Mouse (Mus musculus) hindbrain, embryonic 13.5 days (tissue): Measurements from ENCODE around the gene Nus1. TPM values are rescaled to one million over a fixed set of nuclear protein-coding genes. Genes with fewer than 3 reads are reported as not detected.

Source experiments
- ATAC-seq: fragments of 200-750 bp; cut with Nextera tagmentation; 2 replicates; pipeline ENCODE4 v1.8.0; 2017; ENCODE audit warnings: moderate TSS enrichment; ENCODE audit not compliant: low FRiP score
- H3K27ac ChIP-seq: fragments of 300-500 bp; sonication (generic); 2 replicates; pipeline ENCODE4 v1.5.1; 2015; ENCODE audit warnings: inconsistent platforms, mild to moderate bottlenecking, moderate library complexity
- H3K27me3 ChIP-seq: fragments of 300-500 bp; sonication (generic); 2 replicates; pipeline ENCODE4 v1.6.1; 2015; ENCODE audit warnings: mild to moderate bottlenecking, inconsistent platforms
- H3K36me3 ChIP-seq: fragments of 300-500 bp; sonication (generic); 2 replicates; pipeline ENCODE4 v1.6.1; 2015; ENCODE audit warnings: mild to moderate bottlenecking, inconsistent platforms
- H3K4me1 ChIP-seq: fragments of 300-500 bp; sonication (generic); replicated peaks from 2 replicates; pipeline ENCODE4 v1.6.1; 2015; ENCODE audit warnings: inconsistent platforms
- H3K4me2 ChIP-seq: fragments of 300-500 bp; sonication (generic); 2 replicates; pipeline ENCODE4 v1.6.1; 2015; ENCODE audit warnings: inconsistent platforms, mild to moderate bottlenecking, moderate library complexity
- H3K4me3 ChIP-seq: fragments of 300-500 bp; sonication (generic); 2 replicates; pipeline ENCODE4 v1.5.1; 2015; ENCODE audit warnings: mild to moderate bottlenecking, inconsistent platforms
- H3K9ac ChIP-seq: fragments of 300-500 bp; sonication (generic); 2 replicates; pipeline ENCODE4 v1.6.1; 2015; ENCODE audit warnings: mild to moderate bottlenecking, inconsistent platforms
- H3K9me3 ChIP-seq: fragments of 300-500 bp; sonication (generic); 2 replicates; pipeline ENCODE4 v1.6.1; 2016; ENCODE audit warnings: inconsistent platforms
- WGBS: fragments of 180-500 bp; shearing (Covaris S2); methylation state at CpG from one replicate; pipeline ENCODE4 v1.1.7; 2015; 5-methylcytosine and 5-hydroxymethylcytosine counted together
- polyA plus RNA-seq: library from polyadenylated mRNA; unstranded; fragments of >200 nt; fragmentation: Nextera tagmentation; extraction: Ambion mirVana; gene quantifications from 2 replicates; pipeline ENCODE4 v1.2.1, GENCODE M21; 2015

Gene Nus1
- polyA plus RNA-seq, 1 experiment from 2014 or later: 18.6 TPM

DNA sequence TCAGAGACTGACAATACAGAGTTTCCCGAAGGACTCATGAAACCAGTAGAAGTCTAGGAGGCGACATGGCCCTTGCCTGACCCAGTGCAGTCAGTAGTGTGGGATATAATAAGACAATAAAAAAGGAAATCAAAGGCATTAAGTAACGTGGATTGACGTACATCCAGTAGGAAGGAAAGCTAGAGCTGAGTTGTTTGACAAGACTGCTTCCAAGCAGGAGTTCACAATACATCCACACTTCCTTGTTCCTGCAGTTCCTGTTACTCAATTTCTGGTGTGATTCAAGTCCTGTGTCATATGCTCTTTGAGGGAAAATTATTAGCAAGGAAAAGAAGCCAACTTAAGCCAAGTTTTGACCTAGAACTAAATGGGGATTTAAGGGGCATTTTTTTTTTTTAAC, 2.1 kb downstream of the Nus1 start:
- Histone ChIP-seq H3K9ac (peak overlapping the region; percentile 80), H3K4me1 (peaks cover 34% of the 10 kb centered on the region), H3K27me3 (0 out of 2 replicates have a peak, but pooled peaks cover 4% of the 10 kb centered on the region), H3K4me3 (peak overlapping the region; percentile 70; the same call in 1 of the 2 replicates), H3K4me2 (peak overlapping the region; percentile 78), H3K9me3 (no peaks in the 10 kb centered on the region), H3K36me3 (no peaks in the 10 kb centered on the region), H3K27ac (no peak overlapping the region)
- ATAC-seq: no peak
- WGBS: 72% methylated on average over 4 of the region's 4 CpGs

DNA sequence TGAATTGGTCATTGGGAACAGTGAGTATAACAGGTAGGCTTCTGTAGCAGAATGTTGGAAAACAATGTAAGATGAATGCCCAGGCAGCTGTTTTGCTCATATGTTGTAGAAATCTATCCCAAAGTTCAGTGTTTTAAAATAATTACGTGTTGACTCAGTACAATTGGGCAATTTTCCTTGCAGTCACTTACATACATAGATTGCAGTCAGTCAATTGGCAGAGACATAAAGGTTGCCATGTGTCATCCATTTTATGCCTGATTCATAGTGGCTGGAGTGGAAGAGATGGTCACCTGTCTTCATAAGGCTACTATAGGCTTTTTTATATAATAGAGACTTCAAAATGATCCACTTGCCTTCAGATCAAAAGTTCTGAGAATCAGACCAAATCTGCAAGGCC, 3.2 kb downstream of the Nus1 start:
- Histone ChIP-seq H3K27me3 (0 out of 2 replicates have a peak, but pooled peaks cover 3% of the 10 kb centered on the region), H3K36me3 (no peaks in the 10 kb centered on the region), H3K4me1 (peaks cover 34% of the 10 kb centered on the region), H3K4me3 (no peak overlapping the region), H3K9ac (no peak overlapping the region), H3K9me3 (no peaks in the 10 kb centered on the region), H3K27ac (no peak overlapping the region), H3K4me2 (no peak overlapping the region)
- no peak for ATAC-seq
- WGBS: 94% methylated on average over 1 of the region's 1 CpGs

DNA sequence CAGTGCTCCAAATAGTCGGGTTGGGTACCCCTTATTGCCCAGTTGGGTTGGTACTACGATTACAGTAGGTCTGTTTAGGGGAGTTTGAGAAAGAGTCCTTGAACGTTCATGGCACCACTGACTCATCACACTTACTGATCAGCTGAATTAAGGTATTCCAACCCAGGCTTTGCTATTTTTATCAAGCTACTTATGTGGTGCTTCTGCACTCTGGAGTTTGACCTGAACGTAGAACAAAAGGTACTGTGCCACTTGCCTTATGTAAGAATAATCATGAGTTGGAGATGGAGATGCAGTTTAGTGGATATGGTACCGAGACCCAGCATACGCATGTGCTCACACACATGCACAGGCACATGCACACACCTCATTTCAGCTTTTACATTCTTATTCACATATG, 4.4 kb downstream of the Nus1 start:
- Histone ChIP-seq H3K9ac (no peak overlapping the region), H3K27me3 (no peaks in the 10 kb centered on the region), H3K4me3 (no peak overlapping the region), H3K4me1 (peaks cover 30% of the 10 kb centered on the region), H3K9me3 (no peaks in the 10 kb centered on the region), H3K36me3 (no peaks in the 10 kb centered on the region), H3K27ac (no peak overlapping the region), H3K4me2 (no peak overlapping the region)
- no peak for ATAC-seq
- WGBS: 90% methylated on average over 6 of the region's 6 CpGs

DNA sequence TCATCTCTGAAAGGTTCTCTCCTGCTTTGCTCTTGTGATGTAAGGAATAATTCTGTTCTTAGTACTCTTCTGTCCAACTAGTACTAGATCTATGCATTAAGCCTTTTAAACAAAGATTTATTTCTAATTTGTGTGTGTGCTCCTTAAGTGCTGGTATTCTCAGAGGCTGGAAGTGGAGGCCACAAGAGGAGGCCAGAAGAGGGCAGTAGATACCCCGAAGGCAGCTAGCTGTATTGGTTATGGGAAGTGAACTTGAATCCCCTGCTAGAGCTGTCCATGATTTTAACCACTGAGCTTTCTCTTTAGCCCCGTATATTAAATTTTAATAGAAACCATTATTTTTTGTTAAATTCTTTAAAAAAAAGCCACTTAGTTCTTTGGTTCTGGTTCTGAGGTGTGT, 5.8 kb downstream of the Nus1 start:
- Histone ChIP-seq H3K4me2 (no peak overlapping the region), H3K27me3 (no peaks in the 10 kb centered on the region), H3K27ac (no peak overlapping the region), H3K9ac (no peak overlapping the region), H3K4me3 (no peak overlapping the region), H3K36me3 (no peaks in the 10 kb centered on the region), H3K9me3 (no peaks in the 10 kb centered on the region), H3K4me1 (peaks cover 38% of the 10 kb centered on the region)
- no peak for ATAC-seq
- 84% methylated on average over 2 of the region's 2 CpGs for WGBS

DNA sequence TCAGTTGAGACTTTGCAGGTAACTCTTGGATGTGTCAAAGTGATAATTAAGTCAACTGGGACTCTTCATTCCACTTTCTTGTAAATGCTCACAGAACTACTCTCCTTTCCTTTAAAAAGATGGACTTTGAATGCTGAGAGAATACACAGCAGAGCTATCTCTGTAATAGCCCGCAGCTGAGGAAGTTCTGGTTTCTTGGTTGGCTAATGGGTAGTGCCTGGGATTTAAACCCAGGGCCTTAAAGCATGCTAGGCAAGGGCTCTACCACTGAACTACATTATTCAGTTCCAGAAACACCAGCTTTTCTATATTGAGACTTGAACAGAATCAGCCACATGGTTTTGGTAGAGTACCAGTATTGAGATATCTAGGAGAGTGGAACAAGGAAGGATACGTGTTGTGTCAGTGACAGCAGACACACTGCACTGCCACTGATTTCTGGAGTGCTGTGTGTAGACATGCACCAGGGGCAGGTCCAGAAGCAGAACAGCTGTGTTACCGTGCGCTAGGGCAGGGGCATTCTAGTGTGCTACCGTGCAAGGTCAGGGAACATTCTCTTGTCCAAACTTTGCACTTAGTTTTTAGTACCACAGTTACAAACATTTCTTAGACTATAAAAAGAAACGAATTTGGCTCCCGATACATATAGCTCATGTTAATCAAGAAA, 9.1 kb downstream of the Nus1 start:
- Histone ChIP-seq H3K9me3 (no peaks in the 10 kb centered on the region), H3K4me1 (peaks cover 14% of the 10 kb centered on the region), H3K9ac (no peak overlapping the region), H3K4me3 (no peak overlapping the region), H3K36me3 (peaks cover 17% of the 10 kb centered on the region), H3K27ac (no peak overlapping the region), H3K4me2 (no peak overlapping the region), H3K27me3 (no peaks in the 10 kb centered on the region)
- no peak for ATAC-seq
- WGBS: 92% methylated on average over 7 of the region's 7 CpGs

DNA sequence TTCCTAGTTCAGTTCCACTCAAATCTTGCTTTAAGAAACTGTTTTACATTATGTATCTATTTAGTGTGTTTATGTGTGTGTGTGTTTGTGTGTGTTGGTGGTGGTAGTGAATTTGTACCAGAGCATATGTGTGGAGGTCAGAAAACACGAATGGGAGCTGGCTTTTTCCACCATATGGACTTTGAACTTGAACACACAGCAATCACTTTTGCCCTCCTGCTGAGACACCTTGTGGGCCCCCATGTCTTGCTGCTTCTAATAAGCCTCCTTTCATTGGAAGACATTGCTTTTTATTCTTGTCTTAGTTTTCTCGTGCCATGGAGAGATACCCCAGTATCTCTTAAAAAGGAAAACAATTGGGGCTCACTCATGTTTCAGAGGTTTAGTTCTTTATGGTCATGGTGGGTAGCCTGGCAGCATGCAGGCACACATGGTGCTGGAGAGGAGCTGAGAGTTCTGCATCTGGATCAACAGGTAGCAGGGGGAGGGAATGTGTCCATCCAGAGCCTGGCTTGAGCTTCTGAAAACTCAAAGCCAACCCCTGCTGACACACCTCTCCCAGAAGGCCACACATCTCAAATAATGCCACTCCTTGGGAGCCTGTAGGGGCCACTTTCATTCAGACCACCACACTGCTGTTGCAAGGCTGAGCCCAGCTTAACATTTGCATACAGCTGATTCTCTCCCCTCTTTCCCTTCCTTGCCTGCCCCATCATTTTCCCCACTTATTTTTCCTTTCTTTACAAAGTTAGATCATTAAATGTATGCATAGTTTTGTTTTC, 10.5 kb downstream of the Nus1 start:
- 53% methylated on average over 2 of the region's 2 CpGs for WGBS
- no peaks in the 10 kb centered on the region for H3K9me3 ChIP-seq

DNA sequence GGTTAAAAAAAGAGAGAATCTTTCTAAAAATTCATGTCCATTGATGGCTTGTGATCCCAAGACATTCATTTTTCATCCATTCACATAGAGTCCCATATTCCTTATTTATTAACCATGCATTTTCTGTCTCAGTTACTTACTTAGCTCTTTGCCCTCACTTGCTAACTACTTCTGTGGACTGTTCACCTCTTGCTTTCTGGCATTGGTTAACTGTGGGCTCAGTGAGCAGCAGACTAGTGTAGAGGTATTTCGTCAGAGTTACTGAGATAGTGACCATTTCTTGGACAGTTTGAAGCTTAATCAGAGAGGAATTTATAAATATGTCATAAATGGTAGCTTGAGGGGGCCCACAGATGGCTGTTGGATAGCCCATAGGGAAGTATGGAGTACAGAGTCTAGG, 13.6 kb downstream of the Nus1 start:
- peaks cover 10% of the 10 kb centered on the region for H3K4me1 ChIP-seq
- ATAC-seq: no peak
- no peak overlapping the region for H3K4me3 ChIP-seq
- no peak overlapping the region for H3K4me2 ChIP-seq
- peaks cover 57% of the 10 kb centered on the region for H3K36me3 ChIP-seq
- H3K27me3 ChIP-seq: no peaks in the 10 kb centered on the region
- H3K9ac ChIP-seq: no peak overlapping the region
- H3K27ac ChIP-seq: no peak overlapping the region
- no peaks in the 10 kb centered on the region for H3K9me3 ChIP-seq
- 95% methylated on average over 1 of the region's 1 CpGs for WGBS

More for the DNA sequence above, 10.5 kb downstream of the Nus1 start:
- Histone ChIP-seq H3K9ac (no peak overlapping the region), H3K4me2 (no peak overlapping the region), H3K36me3 (peaks cover 29% of the 10 kb centered on the region), H3K27ac (no peak overlapping the region), H3K4me1 (peaks cover 10% of the 10 kb centered on the region), H3K4me3 (no peak overlapping the region), H3K27me3 (no peaks in the 10 kb centered on the region)
- no peak for ATAC-seq

DNA sequence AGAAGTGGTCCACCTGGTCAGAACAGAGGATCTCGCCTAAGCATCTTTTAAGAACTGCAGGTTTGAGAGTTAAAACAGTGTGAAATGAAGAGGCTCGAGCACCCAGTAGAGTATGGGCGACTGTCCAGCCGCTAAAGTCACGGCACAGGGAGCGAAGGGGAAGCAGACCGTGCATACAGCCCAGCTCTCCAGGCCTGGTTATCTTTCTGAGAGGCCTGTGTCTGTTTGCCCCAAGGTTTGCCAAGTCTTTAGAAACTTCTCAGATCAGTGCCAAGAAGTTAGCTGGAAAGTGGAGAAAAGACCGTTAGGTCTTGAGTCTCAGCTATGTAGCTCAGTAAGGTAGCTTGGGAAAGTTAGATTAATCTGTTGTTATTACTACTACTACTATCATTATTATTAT, 17.5 kb downstream of the Nus1 start:
- no peak for ATAC-seq
- H3K36me3 ChIP-seq: peaks cover 81% of the 10 kb centered on the region
- H3K9ac ChIP-seq: no peak overlapping the region
- no peak overlapping the region for H3K4me2 ChIP-seq
- WGBS: 92% methylated on average over 8 of the region's 8 CpGs
- H3K4me3 ChIP-seq: no peak overlapping the region
- no peaks in the 10 kb centered on the region for H3K9me3 ChIP-seq
- H3K4me1 ChIP-seq: no peaks in the 10 kb centered on the region
- H3K27me3 ChIP-seq: no peaks in the 10 kb centered on the region
- H3K27ac ChIP-seq: no peak overlapping the region

DNA sequence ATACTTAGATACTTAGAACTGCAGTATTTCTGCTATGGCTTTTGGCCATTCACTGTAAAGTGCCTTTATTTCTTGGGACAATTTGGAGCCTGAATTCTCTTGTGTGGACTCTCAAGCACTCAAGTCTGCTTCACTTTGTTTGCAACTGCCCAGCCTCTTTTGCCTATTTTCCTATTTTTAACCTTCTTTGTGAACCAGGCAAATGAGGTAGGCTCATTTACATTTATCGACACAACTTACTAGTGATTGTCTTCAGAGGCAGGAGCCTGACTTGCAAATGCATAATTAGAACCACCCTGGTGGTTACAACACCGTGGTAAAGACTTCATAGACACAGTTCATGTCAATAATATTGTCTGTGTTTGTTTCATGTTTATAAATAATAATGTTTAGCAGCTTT, 43.3 kb downstream of the Nus1 start:
- no peaks in the 10 kb centered on the region for H3K4me1 ChIP-seq
- WGBS: 38% methylated on average over 2 of the region's 2 CpGs

DNA sequence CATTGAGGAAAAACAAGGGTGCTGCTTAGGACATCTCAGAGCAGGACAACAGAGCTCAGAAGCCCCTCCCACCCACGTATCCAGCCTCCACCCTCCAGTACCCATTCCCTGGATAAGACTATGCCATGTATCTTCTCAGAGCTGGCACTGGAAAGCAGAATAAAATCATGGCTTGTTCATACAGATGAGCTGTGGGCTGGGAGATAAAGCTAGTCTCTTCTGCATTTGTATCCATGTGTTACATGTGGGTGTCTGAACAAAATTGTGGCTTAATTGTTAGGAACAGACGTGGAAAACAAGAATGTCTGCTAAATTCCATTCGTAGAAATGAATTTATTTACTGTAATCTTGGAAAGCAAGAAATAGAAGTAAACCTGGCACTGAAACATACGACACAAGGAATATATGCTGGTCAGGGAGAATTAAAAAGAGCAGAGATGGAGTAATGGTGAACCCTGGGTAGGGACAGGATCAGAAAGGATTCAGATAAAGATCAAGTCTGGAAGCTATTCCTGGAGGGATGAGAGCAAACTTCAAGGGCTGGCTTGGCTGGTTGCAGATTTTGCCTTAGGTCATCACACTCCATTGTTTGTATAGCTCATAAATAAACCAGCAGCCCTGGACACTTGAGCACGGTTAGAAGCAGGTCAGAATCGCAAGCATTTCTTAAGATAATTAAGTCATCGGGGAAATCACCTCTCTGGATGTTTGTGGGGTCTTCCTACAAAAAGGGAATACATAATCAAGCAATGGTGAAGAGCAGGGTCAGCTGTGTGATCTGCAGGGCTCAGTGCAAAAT, 46.8 kb downstream of the Nus1 start:
- no peaks in the 10 kb centered on the region for H3K27me3 ChIP-seq
- H3K4me2 ChIP-seq: no peak overlapping the region
- H3K9ac ChIP-seq: no peak overlapping the region
- H3K36me3 ChIP-seq: no peaks in the 10 kb centered on the region
- no peaks in the 10 kb centered on the region for H3K4me1 ChIP-seq
- H3K27ac ChIP-seq: no peak overlapping the region
- 0 out of 2 replicates have a peak, but pooled peaks cover 1% of the 10 kb centered on the region for H3K9me3 ChIP-seq
- no peak overlapping the region for H3K4me3 ChIP-seq
- no peak for ATAC-seq
- WGBS: 75% methylated on average over 7 of the region's 7 CpGs

More for the DNA sequence above, 43.3 kb downstream of the Nus1 start:
- H3K4me2 ChIP-seq: no peak overlapping the region
- no peaks in the 10 kb centered on the region for H3K9me3 ChIP-seq
- ATAC-seq: no peak
- H3K9ac ChIP-seq: no peak overlapping the region
- H3K4me3 ChIP-seq: no peak overlapping the region
- H3K36me3 ChIP-seq: no peaks in the 10 kb centered on the region
- no peaks in the 10 kb centered on the region for H3K27me3 ChIP-seq
- no peak overlapping the region for H3K27ac ChIP-seq

DNA sequence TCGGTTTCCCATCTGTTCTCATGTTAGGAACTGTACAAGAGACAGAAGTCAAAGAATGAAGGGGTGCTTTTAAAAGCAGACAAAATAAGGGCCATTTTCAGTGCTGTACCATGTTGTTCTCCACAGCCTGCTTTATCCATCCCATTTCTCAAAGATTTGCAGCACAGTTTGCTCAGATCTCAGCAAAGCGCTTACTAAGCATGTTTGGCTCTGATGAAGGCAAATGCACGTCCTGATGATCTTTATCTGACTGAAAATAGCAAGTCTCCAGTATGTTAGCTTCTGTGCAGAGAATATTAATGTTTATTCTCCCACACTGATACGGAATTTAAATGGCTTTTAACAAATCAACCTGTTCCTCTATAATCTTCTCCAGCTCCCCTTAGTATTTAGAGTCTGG, 54.2 kb downstream of the Nus1 start:
- no peak overlapping the region for H3K9ac ChIP-seq
- H3K27ac ChIP-seq: no peak overlapping the region
- 77% methylated on average over 4 of the region's 4 CpGs for WGBS
- H3K4me1 ChIP-seq: no peaks in the 10 kb centered on the region
- no peaks in the 10 kb centered on the region for H3K27me3 ChIP-seq
- ATAC-seq: no peak
- no peaks in the 10 kb centered on the region for H3K36me3 ChIP-seq
- 0 out of 2 replicates have a peak, but pooled peaks cover 4% of the 10 kb centered on the region for H3K9me3 ChIP-seq
- H3K4me2 ChIP-seq: no peak overlapping the region
- H3K4me3 ChIP-seq: no peak overlapping the region
